Mouse (Mus musculus) erythroid progenitor cell, adult 5-6 weeks (primary cell): Measurements from ENCODE around the gene Bcl9. TPM values are rescaled to one million over a fixed set of nuclear protein-coding genes. Genes with fewer than 3 reads are reported as not detected.

Experiments used
- ATAC-seq: replicated peaks from 2 replicates; pipeline ENCODE4 v1.8.0; 2016; ENCODE audit warnings: moderate number of reproducible peaks, mild to moderate bottlenecking, moderate TSS enrichment, inconsistent platforms; ENCODE audit not compliant: poor library complexity, low FRiP score, severe bottlenecking
- total RNA-seq, 2 experiments: library from RNA; stranded (forward) in 1 of 2; stranded (reverse) in 1 of 2; fragments of 150-400 nt in 1 of 2; fragments of 186-747, 209-891 nt in 1 of 2; gene quantifications; 2 replicates each; pipeline versions ENCODE4 v1.2.3 to v1.2.4; 2015 to 2017; ENCODE audit warnings: low replicate concordance in 2 of 2

The Bcl9 gene
- total RNA-seq, 2 experiments from 2014 or later, result 0.76 to 45.7 TPM

DNA sequence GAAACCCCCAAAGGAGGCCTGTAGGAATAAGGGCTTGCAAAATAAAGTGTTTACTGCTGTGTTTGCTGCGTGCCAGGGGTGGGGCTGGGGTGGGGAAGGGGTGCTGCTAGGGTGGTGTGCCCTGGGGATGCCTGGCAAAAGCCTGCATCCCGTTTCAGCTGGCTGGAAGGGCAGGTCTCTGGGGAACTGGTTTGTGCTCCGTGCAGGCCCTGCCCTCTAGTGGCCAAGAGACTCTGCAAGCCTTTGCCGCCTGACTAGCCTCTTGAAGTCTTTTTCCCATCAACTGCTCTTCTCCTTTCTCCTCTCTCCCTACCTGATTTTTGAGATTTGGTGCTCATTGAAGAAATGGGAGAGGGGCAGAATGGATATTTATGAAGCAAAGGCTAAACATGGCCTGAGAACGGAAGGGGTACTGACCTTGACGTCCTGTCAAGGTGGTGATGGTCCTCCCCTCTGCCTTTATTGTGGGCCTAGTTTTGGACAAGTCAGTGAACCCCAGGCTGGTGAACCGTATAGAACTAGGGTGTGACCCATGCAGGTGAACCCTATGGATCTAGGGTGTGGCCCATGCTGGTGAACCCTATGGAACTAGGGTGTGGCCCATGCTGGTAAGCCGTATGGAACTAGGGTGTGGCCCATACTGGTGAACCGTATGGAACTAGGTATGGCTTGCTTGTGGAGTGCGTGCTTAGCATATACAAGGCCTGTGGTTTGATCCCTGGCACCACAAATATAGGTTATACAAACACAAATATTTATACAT is 112.4 kb downstream of the Bcl9 start:
- ATAC-seq, result no peak

DNA sequence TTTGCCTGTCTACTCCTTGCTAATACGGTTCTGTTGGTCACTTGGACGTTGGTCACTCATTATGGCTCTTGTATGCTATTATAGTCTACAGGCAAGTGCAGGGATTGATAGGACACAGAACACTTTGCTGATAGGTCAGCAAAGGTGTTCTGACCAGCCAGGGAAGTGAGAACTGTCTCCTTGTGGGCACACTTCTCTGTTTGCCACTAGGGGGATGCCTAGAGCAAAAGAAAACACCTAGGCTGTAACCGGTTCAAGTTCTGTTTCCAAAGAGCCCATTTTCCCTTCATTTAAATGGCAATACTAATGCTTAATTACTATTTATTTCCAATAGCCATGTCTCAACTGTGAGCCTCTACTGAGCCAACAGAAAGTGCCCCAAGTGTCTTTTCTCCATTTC is 113.9 kb downstream of the Bcl9 start:
- no peak for ATAC-seq

DNA sequence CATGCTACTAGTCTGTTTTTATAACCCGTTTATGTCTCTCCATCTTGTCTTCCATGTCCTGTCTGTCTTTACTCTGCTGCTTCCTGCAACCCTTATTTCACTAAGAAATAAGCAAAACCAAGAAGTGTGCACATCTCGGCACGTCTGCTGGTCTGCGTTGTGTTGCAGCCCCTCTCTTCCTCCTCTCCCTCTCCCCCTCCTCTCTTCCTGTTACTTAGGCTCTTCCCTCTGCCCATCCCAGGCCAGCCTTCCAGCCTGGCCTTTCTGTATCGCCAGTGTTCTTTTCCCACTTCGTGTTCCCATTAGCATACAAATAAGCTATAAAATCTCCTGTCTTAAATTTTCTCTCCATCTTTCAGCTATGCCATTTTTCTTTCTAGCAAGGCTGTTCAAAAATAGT is 117.2 kb downstream of the Bcl9 start:
- no peak for ATAC-seq

DNA sequence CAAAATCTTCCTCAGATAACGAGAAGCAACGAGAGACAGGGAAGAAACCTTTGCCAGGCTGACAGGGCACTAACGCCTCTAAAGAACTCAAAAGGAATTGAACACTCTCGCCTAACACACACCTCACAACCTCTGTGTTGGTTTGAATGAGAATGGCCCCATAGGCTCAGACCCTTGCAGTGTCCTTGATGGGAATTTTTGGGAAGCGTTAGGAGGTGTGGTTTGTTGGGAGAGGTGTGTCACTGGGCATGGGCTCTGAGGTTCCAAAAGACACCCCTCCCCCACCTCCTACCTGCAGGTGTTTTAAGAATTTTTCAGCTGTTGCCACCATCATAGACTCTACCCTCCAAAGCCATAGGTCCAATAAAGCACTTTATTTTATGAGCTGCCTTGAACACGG is 118.8 kb downstream of the Bcl9 start:
- ATAC-seq, result no peak

DNA sequence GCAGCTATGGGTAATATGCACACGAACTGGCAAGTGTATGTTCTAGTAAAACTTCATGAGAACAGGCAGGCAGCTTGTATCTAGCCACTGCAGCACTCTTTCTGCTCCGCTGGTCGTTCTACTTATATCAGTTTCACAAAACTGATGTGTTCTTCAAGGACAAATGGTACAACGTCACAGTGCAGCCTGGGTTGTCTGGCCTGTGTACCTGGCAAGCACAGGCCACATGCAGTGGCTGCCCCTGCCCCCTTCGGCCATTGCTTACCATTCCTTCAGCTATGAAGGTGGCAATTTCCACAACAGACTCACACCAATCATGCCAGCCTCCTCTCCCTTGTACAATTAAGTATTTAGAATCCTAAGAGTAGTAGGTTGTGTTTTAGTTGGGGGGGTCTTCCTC is 125.1 kb downstream of the Bcl9 start:
- ATAC-seq, result no peak

DNA sequence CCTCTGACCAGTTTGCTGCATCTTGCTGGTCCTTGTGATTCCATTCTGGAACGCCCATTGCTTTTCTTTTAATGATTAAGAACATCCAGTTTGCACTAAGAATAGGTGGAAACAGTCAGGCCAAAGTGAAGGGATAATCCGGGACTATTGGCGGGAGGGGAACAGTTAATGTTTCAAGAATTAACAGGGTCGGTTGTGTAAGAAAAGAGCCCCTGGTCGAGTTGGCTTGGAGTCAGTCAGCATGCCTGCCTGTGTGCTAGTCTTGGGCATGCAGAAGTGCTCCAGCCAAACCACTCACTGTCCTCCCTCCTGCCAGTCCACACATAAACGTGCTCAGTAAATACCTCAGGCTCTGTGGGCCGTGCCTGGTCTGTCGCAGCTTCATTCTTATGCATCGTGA is 125.5 kb downstream of the Bcl9 start:
- ATAC-seq, result no peak

DNA sequence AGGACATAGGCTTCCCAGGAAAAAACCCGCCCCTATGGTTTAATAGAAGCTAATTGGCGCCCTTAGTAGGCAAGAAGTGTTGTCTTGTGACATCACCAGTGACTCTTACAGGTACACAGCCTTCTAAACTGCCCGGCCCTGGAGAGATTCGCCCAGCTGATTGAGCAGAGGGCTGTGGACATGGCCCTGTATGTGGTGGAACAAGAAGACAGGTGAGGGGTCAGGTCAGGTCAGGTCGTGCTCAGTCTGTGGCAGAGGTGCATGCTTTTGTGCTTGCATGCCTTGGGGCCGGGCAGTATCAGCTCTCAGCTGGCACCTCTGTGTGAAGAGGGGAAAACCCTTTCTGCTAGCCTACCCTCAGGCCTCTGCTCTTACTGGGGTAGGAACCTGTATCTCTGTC is 126.2 kb downstream of the Bcl9 start:
- ATAC-seq, result no peak

DNA sequence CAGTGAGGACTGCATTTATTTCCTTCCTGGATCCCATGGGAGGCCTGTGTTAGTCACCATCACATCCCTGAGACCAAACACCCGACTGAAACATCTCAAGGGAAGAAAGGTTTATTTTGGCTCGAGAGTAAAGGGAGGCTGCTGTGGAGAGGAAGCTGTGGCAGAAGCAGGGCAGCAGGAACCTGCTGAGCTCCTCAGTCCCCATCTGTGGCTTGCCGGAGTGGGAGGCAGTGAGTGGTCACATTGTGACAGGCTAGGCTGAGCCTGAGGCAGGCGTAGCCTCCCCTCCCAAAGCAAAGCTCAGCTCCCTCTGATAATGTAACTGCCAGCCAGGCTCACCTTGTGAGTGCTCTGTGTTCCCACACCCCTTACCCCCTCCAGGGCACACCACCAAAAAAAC is 130.6 kb downstream of the Bcl9 start:
- ATAC-seq, result no peak

DNA sequence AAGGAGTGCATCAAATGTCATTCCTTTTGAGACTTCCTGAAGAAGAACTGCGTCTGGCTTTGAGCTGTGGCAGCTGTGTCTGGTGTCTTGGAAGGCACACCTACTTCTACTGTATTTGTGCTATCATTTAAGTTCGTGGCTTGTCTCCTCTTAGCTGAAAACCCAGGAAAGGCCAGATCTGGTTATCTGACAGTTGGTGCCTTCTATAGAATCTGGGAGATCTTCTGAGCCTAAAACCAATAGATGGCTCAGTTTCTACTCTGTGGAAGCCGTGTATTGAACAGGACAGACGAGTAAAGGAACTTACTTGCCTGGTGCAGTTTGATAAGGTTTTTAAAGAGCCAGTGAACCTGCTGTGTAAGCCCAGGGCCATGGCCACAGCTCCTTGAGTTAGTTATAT is 133.2 kb downstream of the Bcl9 start:
- no peak for ATAC-seq

DNA sequence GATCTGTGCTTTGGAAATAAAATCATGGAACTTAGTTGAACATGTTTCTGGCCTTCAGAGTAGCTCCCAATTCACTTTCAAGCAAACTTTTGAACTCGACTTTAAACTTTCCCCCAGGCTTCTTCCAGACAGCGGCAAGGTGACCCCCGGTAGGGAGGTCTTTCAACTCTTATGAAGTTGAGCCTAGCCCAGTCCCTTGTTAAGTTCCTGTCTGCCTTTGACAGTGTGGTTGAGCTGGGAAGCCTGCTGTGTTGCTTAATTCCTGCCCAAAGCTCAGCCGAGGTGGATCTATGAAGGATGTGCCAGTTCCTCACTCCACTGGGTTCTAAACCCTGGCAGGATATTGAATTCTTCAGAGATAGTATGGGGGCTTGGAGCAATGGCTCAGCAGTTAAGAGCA is 135.9 kb downstream of the Bcl9 start:
- ATAC-seq, result no peak

DNA sequence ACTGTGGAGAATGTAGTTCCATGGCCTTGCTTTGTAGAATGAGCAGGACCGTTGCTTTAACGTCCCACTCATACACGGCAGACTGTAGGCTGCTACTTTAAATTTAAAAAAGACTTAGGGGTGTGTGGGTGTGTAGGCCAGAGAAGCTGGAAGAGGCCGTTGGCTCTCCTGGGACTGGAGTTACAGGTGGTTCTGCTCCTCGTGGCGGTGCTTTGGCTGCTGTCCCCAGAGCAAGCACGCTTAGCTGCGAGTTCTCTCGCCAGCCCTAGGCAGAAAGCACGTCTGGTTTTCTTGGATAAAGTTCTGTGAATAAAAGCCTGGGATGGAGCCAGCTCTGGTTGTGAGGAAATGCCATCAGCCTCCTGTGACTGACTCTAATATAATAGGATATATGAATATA is 136.8 kb downstream of the Bcl9 start:
- ATAC-seq, result no peak

DNA sequence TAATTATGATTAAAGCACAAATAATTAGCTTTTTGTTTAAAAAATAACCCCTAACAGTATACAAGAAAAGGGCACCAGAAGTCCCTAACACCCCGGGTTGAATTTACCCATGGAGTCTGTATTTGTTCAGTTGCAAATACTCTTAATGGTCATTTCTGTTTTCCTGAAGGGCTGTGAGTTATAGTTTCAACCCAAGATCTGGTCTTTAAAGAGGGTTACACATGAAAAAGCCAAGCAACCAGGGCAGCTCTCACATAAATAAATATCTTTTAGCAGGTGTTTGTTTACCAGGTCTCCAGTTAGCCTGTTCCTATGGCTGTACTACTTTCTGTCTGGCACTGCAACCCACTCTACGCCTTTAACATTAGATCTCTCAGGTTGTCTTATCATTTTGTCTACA is 137.7 kb downstream of the Bcl9 start:
- ATAC-seq, result no peak

DNA sequence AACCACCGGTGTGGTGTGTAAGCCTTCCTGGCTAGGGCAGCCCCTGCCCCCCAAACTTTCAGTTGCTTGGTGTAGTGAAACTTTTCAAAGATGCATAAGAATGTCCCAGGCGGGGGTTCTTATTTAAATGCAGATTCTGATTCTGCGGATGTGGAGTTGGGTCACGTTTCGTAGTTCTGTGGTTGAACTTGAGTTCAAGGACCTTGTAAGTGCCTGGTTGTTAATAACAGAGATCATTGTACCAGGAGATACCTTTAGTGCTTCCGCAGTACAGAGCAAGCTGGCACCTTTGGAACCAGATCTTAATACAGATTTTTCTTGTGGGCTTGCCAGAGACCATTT is 138.2 kb downstream of the Bcl9 start:
- ATAC-seq, result no peak

DNA sequence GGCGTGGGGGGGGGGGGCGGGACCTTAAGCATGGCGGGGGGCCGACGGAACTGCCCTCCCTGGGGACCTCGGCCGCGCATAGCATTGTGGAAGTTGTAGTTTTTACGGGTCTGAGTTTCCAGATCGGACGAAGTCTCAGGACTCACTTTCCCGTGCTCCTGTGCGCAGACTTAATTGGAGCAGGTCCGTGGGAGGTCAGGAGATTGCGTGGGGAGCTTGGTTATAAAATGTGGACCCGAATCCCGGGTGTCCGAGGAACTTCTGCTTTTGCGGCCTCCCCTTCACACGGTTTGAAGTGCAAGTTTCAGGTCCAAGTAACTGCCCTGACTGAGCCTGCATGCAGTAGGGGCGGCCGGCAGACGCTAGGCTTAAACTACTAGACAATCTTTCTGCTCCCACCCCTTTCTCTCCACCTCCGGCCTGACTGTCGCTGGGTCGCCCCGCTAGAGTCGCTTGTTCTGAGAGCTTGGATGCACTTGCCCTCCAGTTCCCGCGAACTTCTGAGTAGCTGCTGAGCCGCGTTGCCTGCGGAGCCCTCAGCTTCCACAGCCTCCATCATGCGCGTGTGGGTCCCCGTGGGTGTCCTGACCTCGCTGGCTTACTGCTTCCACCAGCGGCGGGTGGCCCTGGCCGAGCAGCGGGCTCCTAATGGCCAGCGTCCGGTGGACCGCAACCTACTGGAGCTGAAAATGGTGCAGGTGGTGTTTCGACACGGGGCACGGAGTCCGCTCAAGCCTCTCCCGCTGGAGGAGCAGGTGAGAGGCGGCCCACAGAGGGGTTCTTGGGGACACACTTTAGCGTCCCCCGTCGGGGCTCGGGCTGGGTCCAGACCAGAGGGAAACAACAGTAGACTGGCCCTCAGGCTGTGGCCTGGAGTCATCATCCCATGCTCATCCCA is 138.9 kb downstream of the Bcl9 start, which contains the start of gene Acp6:
TSS of gene Acp6 (plus strand) at position 167 of the 898 bp plus-strand sequence.
- peak; percentile 85 for ATAC-seq

DNA sequence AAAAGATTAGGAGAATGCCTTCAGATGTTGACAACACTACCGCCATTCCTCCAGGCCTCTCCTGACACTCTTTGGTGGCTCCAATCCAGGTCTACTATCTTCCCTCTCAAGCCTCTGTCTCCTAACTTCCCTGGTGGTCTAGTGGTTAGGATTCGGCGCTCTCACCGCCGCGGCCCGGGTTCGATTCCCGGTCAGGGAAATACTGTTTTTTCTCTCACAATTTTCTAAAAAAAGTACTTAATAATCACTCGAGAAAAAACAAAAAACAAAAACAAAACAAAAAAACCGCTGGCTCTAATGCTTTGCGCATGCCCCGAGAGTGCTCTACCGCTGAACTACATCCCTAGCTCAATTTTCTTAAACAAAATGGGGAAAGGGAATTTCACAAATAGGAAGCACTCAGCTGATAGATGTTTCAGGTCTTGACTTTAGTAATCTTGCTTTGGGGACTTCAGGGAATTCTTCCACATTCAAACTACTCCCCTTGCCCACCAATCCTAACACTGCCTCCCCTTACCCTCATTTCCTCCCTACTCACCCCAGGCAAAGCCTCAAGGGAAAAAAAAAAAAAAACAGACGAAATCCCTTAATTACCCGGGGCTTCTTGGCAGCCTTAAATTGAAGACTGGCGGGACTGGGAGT is 139.6 kb downstream of the Bcl9 start:
- no peak for ATAC-seq

DNA sequence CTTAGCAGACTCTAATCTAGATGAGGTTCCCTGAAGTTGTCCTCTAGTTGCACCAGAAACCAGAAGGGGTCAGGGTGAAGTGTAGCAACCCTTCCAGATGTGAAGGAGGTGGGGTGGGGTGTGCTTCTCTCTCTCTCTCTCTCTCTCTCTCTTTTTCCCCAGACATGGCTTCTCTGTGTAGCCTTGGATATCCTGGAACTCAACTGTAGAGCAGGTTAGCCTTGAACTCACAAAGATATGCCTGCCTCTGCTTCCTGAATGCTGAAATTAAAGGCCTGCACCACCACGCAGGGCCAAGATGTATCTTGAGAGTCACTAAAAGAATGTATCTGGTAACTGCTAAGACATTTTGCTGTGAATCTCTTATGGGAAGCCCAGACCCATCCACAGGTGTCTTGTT is 140.4 kb downstream of the Bcl9 start:
- no peak for ATAC-seq

DNA sequence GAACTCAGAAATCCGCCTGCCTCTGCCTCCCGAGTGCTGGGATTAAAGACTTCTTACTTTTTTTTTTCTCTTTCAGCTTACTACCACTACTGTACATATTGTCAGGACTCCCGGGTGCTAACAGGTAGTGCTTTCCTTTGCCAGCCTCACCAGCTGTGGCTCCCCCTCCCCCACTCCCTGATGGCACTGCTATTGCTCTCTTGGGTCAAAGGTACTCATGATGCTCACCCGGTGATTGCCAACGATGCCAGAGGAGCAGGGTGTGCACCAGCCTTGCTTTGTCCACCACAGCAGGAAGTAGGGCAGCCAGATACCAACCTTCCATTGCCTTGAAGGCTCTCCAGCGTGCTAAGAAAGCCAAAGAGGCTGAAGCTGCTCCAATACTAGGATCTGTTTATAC is 141.3 kb downstream of the Bcl9 start:
- no peak for ATAC-seq
